Comparison of ENCODE assay signal across 8 mouse cellular contexts in genomic region chr11:106675201-106675726, GRCm38 (mm10).
DNase-seq lines count a peak whose midpoint lies in the region; ATAC-seq lines count a peak whose summit lies in the region.

No protein-coding gene starts in this region.

- no peaks in the 10 kb centered on the region for H3K36me3 ChIP-seq in lung, embryonic 16.5 days (ENCODE audit: control insufficient read depth, insufficient read depth, low read length)
- H3K36me3 ChIP-seq in stomach, embryonic 15.5 days: no peaks in the 10 kb centered on the region

- no peaks in the 10 kb centered on the region for H3K27me3 ChIP-seq in lung, embryonic 16.5 days (ENCODE audit: control insufficient read depth, insufficient read depth, low read depth, low read length)
- H3K27me3 ChIP-seq in stomach, embryonic 15.5 days (replicated peaks): no peaks in the 10 kb centered on the region

- 44% methylated on average over 10 of the region's 10 CpGs for WGBS in lung, embryonic 16.5 days
- 57% methylated on average over 10 of the region's 10 CpGs for WGBS in stomach, embryonic 15.5 days

- H3K4me2 ChIP-seq in lung, embryonic 16.5 days (ENCODE audit: low read depth, low read length): peak overlapping the region; percentile 36; the same call in 1 of the 2 replicates
- H3K4me2 ChIP-seq in stomach, embryonic 15.5 days: peak overlapping the region; percentile 41; the same call in 1 of the 2 replicates

- peaks cover 27% of the 10 kb centered on the region for H3K4me1 ChIP-seq in lung, embryonic 16.5 days (replicated peaks; ENCODE audit: control insufficient read depth, insufficient read depth, low read length)
- H3K4me1 ChIP-seq in stomach, embryonic 15.5 days: peaks cover 18% of the 10 kb centered on the region

- DNase-seq in cerebellum, postnatal 14 days: peak; percentile 35 to 37
- peak; percentile 31 for DNase-seq in c-Kit-positive CD71-negative TER-119-negative erythroid progenitor cells, embryonic 14.5 days (ENCODE audit: low read depth)
- peak; percentile 88 for DNase-seq in heart, adult 9 months (ENCODE audit: low spot score in 2 of 2)
- DNase-seq in kidney, adult 18-20 months: peak; percentile 37
- no peak for DNase-seq in urinary bladder, postnatal 10 days (ENCODE audit: low spot score)

- H3K9me3 ChIP-seq in lung, embryonic 16.5 days (ENCODE audit: control insufficient read depth, low read length): no peaks in the 10 kb centered on the region
- H3K9me3 ChIP-seq in stomach, embryonic 15.5 days: no peaks in the 10 kb centered on the region

- H3K4me3 ChIP-seq in lung, embryonic 16.5 days (ENCODE audit: low read length): no peak overlapping the region
- no peak overlapping the region for H3K4me3 ChIP-seq in stomach, embryonic 15.5 days (replicated peaks)

- H3K27ac ChIP-seq in lung, embryonic 16.5 days (ENCODE audit: low read length): peak overlapping the region; percentile 91
- peak overlapping the region; percentile 78 for H3K27ac ChIP-seq in stomach, embryonic 15.5 days

- ATAC-seq in cerebellum, adult (ENCODE audit: insufficient number of reproducible peaks, low FRiP score, low TSS enrichment): no peak
- ATAC-seq in lung, embryonic 16.5 days (ENCODE audit: low read depth): peak; percentile 41
- ATAC-seq in stomach, embryonic 15.5 days (ENCODE audit: insufficient read depth, low FRiP score, low read depth): no peak

- H3K9ac ChIP-seq in lung, embryonic 16.5 days (ENCODE audit: low read length): peak overlapping the region; percentile 21; the same call in 1 of the 2 replicates
- H3K9ac ChIP-seq in stomach, embryonic 15.5 days: no peak overlapping the region
